Mouse (Mus musculus): ENCODE data around the gene Numa1.

GRCm38 (mm10) chr7:101928093-101928492 lies 5.8 kb upstream of the Numa1 start:
- TF ChIP-seq CTCF (IDR thresholded peaks at IDR 0.05; ENCODE audit: extremely low read depth, insufficient read length, insufficient replicate concordance, low read depth, low read length) (no peak), POLR2A (IDR thresholded peaks at IDR 0.05; ENCODE audit: low read depth, low read length) (no peak)
